Mouse (Mus musculus) heart, adult 2 months (tissue): ENCODE measurements around the gene Brip1. TPM values are rescaled to one million over a fixed set of nuclear protein-coding genes. Genes with fewer than 3 reads are reported as not detected.

Experiments
- DNase-seq, 2 experiments: peaks; one replicate each; pipeline ENCODE4 v3.0.0; 2021
- H3K27ac ChIP-seq: fragments of 200-600 bp; 2 replicates; pipeline ENCODE4 v1.8.1; 2022
- H3K27me3 ChIP-seq: fragments of 200-500 bp; 2 replicates; pipeline ENCODE4 v1.6.1; 2012; ENCODE audit warnings: mild to moderate bottlenecking, low read length, inconsistent platforms, mixed read lengths; ENCODE audit not compliant: control insufficient read depth, insufficient read depth
- H3K36me3 ChIP-seq: fragments of 200-500 bp; 2 replicates; pipeline ENCODE4 v1.6.1; 2012; ENCODE audit warnings: low read length, inconsistent platforms; ENCODE audit not compliant: control insufficient read depth, insufficient read depth
- H3K4me1 ChIP-seq: fragments of 200-500 bp; 2 replicates; pipeline ENCODE4 v1.6.1; 2011; ENCODE audit warnings: low read length; ENCODE audit not compliant: control insufficient read depth, insufficient read depth
- H3K4me3 ChIP-seq: fragments of 200-600 bp; 2 replicates; pipeline ENCODE4 v1.8.1; 2022
- H3K79me2 ChIP-seq: fragments of 200-500 bp; replicated peaks from 2 replicates; pipeline ENCODE4 v1.6.1; 2012; ENCODE audit warnings: mild to moderate bottlenecking, inconsistent platforms, low read length, moderate library complexity, mixed read lengths; ENCODE audit not compliant: control insufficient read depth, insufficient read depth
- H3K9ac ChIP-seq: fragments of 200-500 bp; 2 replicates; pipeline ENCODE4 v1.6.1; 2012; ENCODE audit warnings: low read depth, mild to moderate bottlenecking, control low read depth, inconsistent platforms, low read length, mixed read lengths
- CTCF ChIP-seq: fragments of 200-600 bp; IDR thresholded peaks from 2 replicates; pipeline ENCODE4 v1.8.1; 2022; ENCODE audit warnings: antibody characterized with exemption, mild to moderate bottlenecking, moderate library complexity
- EP300 ChIP-seq: fragments of 200-500 bp; IDR thresholded peaks from 2 replicates; pipeline ENCODE4 v1.6.1; 2011; ENCODE audit warnings: low read depth, low read length, control low read depth; ENCODE audit not compliant: insufficient read depth
- POLR2A ChIP-seq: fragments of 200-500 bp; IDR thresholded peaks from 2 replicates; pipeline ENCODE4 v1.6.1; 2011; ENCODE audit warnings: mild to moderate bottlenecking, low read depth, low read length, control low read depth; ENCODE audit not compliant: insufficient read depth
- WGBS: fragments of 180-500 bp; shearing (Covaris S2); methylation state at CpG from one replicate; pipeline ENCODE4 v1.1.7; 2018; 5-methylcytosine and 5-hydroxymethylcytosine counted together
- intact Hi-C: fragments of 180-260 bp; cut with DNase I; formaldehyde crosslinking; loops from one replicate; pipeline ENCODE4 v1.15.1; 2025
- polyA plus RNA-seq: library from polyadenylated mRNA; depleted of rRNA; stranded (reverse); fragments of >200 nt; gene quantifications from 2 replicates; pipeline ENCODE4 v1.2.3, GENCODE M21; 2012
- total RNA-seq, 2 experiments: library from RNA; stranded (reverse); gene quantifications; 2 replicates each; pipeline ENCODE4 v1.2.3; 2021

The Brip1 gene
- total and polyA plus RNA-seq, 3 experiments, result 0.14 to 0.64 (median 0.39) TPM

DNA sequence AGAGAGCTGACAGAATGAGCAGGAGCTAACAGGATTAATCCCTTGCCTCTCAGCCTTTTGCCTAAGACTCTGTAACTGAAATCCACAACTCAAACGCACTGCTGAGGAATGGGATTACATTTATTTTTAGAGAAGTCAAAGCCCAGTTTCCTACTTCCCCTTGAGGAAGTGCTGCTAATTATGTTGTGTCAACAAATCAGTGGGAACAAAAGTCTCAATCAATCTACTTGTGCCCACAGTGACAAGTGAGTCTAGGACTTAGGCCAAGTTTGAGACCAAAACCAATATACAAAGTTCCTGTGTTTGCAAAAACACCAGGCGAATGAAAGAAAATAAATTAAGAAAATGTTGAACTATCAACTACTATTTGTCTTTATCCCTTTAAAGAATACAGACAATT is 101.7 kb downstream of the Brip1 start:
- no peak for DNase-seq
- Histone ChIP-seq H3K4me3 (no peak overlapping the region), H3K4me1 (peaks cover 3% of the 10 kb centered on the region; the same call in 1 of the 2 replicates), H3K27ac (no peak overlapping the region), H3K9ac (no peak overlapping the region), H3K79me2 (no peaks in the 10 kb centered on the region), H3K27me3 (no peaks in the 10 kb centered on the region), H3K36me3 (peaks cover 2% of the 10 kb centered on the region)
- intact Hi-C loops, result no loop called here
- TF ChIP-seq CTCF, result no peak
- TF ChIP-seq EP300, result no peak
- TF ChIP-seq POLR2A, result no peak
- 32% methylated on average over 2 of the region's 2 CpGs for WGBS

DNA sequence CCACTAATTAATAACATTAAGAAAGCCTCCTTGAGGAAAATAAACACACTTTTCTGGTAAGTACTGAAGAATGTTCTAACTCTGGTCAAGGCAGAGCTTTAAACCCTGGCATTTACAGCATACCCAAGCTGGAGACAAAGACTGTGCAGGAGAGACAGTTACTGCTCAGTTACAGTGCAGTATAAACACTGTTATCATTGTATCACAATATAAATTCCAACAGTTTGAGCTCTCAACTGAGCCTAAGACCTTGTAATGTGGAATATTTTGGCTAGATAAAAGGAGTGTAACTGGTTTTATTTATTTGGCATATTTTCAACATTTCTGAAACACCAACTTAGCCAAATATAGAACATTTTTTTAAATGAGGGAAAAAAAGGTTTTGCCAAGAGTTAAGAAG is 112.2 kb downstream of the Brip1 start:
- Histone ChIP-seq H3K27ac (no peak overlapping the region), H3K79me2 (no peaks in the 10 kb centered on the region), H3K4me1 (no peaks in the 10 kb centered on the region), H3K36me3 (no peaks in the 10 kb centered on the region), H3K4me3 (no peak overlapping the region), H3K27me3 (no peaks in the 10 kb centered on the region), H3K9ac (no peak overlapping the region)
- intact Hi-C loops, result no loop called here
- no peak for DNase-seq
- TF ChIP-seq POLR2A (no peak), EP300 (no peak), CTCF (no peak)

- Histone ChIP-seq H3K36me3 (no peaks in the 10 kb centered on the region), H3K9ac (no peak overlapping the region), H3K27me3 (no peaks in the 10 kb centered on the region), H3K79me2 (no peaks in the 10 kb centered on the region), H3K27ac (no peak overlapping the region), H3K4me1 (no peaks in the 10 kb centered on the region), H3K4me3 (no peak overlapping the region)
- no peak for TF ChIP-seq EP300
- no peak for TF ChIP-seq POLR2A
- TF ChIP-seq CTCF, result no peak
- 61% methylated on average over 4 of the region's 4 CpGs for WGBS
- intact Hi-C loops, result no loop called here
- DNase-seq, result no peak
These were observed 116.5 kb downstream of the Brip1 start for GRCm38 (mm10) chr11:86084522-86084921.

DNA sequence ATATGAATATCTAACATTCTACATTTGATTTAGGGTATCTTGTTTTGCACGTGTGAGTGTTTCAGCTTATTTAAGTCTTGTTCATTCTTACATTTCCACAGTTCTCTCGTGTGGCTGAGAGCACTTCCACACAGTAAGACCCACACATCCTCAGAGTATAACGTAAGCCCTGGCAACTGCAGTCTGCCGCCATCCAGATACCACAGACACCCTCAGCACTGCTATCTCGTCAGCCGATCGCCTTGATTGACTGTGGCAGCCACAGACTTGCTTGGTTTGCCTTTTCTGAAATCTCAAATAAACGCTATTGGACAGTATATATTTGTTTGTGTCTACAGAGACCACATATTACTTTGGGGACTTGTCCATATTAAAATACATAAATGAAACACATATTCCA is 123.0 kb downstream of the Brip1 start:
- no peaks in the 10 kb centered on the region for H3K27me3 ChIP-seq
- TF ChIP-seq POLR2A (no peak), EP300 (no peak), CTCF (no peak)
- DNase-seq, result no peak
- no peaks in the 10 kb centered on the region for H3K79me2 ChIP-seq
- no peaks in the 10 kb centered on the region for H3K4me1 ChIP-seq
- H3K4me3 ChIP-seq, result no peak overlapping the region
- H3K27ac ChIP-seq, result no peak overlapping the region
- H3K9ac ChIP-seq, result no peak overlapping the region
- no peaks in the 10 kb centered on the region for H3K36me3 ChIP-seq
- 91% methylated on average over 8 of the region's 8 CpGs for WGBS
- intact Hi-C loops, result loop anchor here (10.0 kb wide), 1 partner anchor 97 kb away; no protein-coding TSS in a partner anchor

GRCm38 (mm10) chr11:86076966-86077365 is 124.0 kb downstream of the Brip1 start:
- Histone ChIP-seq H3K4me3 (no peak overlapping the region), H3K79me2 (no peaks in the 10 kb centered on the region), H3K27ac (no peak overlapping the region), H3K9ac (no peak overlapping the region), H3K36me3 (no peaks in the 10 kb centered on the region), H3K27me3 (no peaks in the 10 kb centered on the region), H3K4me1 (no peaks in the 10 kb centered on the region)
- DNase-seq, result no peak
- TF ChIP-seq CTCF (no peak), EP300 (no peak), POLR2A (no peak)
- WGBS, result 68% methylated on average over 7 of the region's 7 CpGs
- intact Hi-C loops, result loop anchor here (10.0 kb wide), 1 partner anchor 98 kb away; no protein-coding TSS in a partner anchor

GRCm38 (mm10) chr11:86076403-86076802 is 124.6 kb downstream of the Brip1 start:
- TF ChIP-seq CTCF, result no peak
- TF ChIP-seq POLR2A, result no peak
- no peak for TF ChIP-seq EP300
- no peak for DNase-seq
- whole genome bisulfite sequencing, result 91% methylated on average over 5 of the region's 5 CpGs
- intact Hi-C loops, result loop anchor here (10.0 kb wide), 1 partner anchor 98 kb away; no protein-coding TSS in a partner anchor
- H3K27me3 ChIP-seq, result no peaks in the 10 kb centered on the region
- H3K36me3 ChIP-seq, result no peaks in the 10 kb centered on the region
- no peak overlapping the region for H3K9ac ChIP-seq
- no peak overlapping the region for H3K27ac ChIP-seq
- no peaks in the 10 kb centered on the region for H3K4me1 ChIP-seq
- no peak overlapping the region for H3K4me3 ChIP-seq
- H3K79me2 ChIP-seq, result no peaks in the 10 kb centered on the region
